Mouse (Mus musculus): Measurements from ENCODE around the gene Trpm7. TPM values are rescaled to one million over a fixed set of nuclear protein-coding genes. Genes with fewer than 3 reads are reported as not detected.

Gene Trpm7
- polyA plus RNA-seq, 1 experiment from 2014 or later = 40.5 TPM

DNA sequence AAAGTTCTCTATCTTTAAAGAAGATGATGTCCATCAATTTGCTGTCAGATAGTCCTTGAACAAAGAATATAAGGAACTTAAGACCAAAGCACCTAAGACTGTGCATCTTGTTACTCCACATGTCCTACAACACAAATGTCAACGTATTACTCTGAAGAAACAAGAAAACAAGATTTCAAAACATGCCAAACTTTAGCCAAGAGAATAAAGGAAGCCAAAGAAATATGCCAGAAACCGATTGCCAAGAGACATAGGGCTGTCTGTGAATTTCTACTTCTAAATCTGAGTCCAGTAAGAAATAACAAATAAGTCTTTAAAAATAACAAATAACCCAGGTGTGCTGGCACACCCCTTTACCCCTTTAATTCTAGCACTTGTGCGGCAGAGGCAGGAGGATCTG is 11.0 kb downstream of the Trpm7 start:
- Histone ChIP-seq H3K9me3 (replicated peaks; ENCODE audit: control insufficient read depth, low read length) (no peaks in the 10 kb centered on the region), H3K4me3 (replicated peaks; ENCODE audit: low read length) (no peak overlapping the region), H3K4me2 (ENCODE audit: low read depth, low read length) (no peak overlapping the region), H3K27me3 (ENCODE audit: control insufficient read depth, insufficient read depth, low read length) (no peaks in the 10 kb centered on the region), H3K36me3 (ENCODE audit: control insufficient read depth, insufficient read depth, low read length) (no peaks in the 10 kb centered on the region), H3K4me1 (ENCODE audit: control insufficient read depth, insufficient read depth, low read length) (no peaks in the 10 kb centered on the region), H3K9ac (ENCODE audit: low read length) (no peak overlapping the region), H3K27ac (ENCODE audit: low read length) (no peak overlapping the region)
- ATAC-seq (ENCODE audit: insufficient read depth, low FRiP score) = no peak
- WGBS = 87% methylated on average over 3 of the region's 3 CpGs

DNA sequence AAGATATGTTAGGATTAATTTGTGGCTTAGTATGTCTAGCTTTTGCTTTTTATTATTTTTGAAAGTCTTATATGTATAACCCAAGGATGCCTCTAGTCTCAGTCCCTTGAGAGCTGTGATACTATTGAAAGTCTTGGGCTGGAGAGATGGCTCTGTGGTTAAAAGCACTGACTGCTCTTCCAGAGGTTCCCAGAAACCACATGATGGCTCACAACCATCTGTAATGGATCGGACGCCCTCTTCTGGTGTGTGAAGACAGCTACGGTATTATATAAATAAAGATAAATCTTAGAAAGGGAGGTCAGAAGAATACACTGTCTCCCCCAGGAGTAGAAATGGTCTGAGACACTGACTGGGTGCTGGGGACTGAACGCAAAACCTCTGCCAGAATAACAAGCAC is 31.3 kb downstream of the Trpm7 start:
- no peak overlapping the region for H3K9ac ChIP-seq (ENCODE audit: low read length)
- no peaks in the 10 kb centered on the region for H3K4me1 ChIP-seq (ENCODE audit: control insufficient read depth, insufficient read depth, low read length)
- H3K27me3 ChIP-seq (ENCODE audit: control insufficient read depth, insufficient read depth, low read length) = no peaks in the 10 kb centered on the region
- no peaks in the 10 kb centered on the region for H3K9me3 ChIP-seq (replicated peaks; ENCODE audit: control insufficient read depth, low read length)
- no peak overlapping the region for H3K4me3 ChIP-seq (replicated peaks; ENCODE audit: low read length)
- H3K36me3 ChIP-seq (ENCODE audit: control insufficient read depth, insufficient read depth, low read length) = 0 out of 2 replicates have a peak, but pooled peaks cover 2% of the 10 kb centered on the region
- no peak overlapping the region for H3K4me2 ChIP-seq (ENCODE audit: low read depth, low read length)
- no peak overlapping the region for H3K27ac ChIP-seq (ENCODE audit: low read length)
- WGBS = 84% methylated on average over 4 of the region's 4 CpGs
- ATAC-seq (ENCODE audit: insufficient read depth, low FRiP score) = no peak

DNA sequence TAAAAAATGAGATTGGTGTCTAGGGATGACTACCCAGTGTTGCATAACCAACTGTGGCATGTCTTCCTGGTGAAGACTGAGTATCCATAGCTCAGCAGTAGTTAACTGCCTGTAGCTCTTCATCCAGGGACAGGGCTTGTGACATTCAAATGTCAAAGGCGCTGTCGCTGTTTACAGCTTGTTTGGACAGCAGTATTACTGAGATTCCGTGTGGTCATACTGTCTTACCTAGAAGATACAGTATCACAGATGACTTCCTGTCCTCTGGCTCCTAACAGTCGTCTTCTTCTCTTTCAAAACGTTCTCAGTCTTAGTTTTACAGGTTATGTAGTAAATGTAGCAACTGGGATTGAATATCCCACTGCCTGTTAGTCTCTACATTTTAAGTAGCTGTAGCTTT is 37.2 kb downstream of the Trpm7 start:
- Histone ChIP-seq H3K4me3 (replicated peaks; ENCODE audit: low read length) (no peak overlapping the region), H3K4me2 (ENCODE audit: low read depth, low read length) (no peak overlapping the region), H3K4me1 (ENCODE audit: control insufficient read depth, insufficient read depth, low read length) (no peaks in the 10 kb centered on the region), H3K9ac (ENCODE audit: low read length) (no peak overlapping the region), H3K9me3 (replicated peaks; ENCODE audit: control insufficient read depth, low read length) (no peaks in the 10 kb centered on the region), H3K27ac (ENCODE audit: low read length) (no peak overlapping the region), H3K36me3 (ENCODE audit: control insufficient read depth, insufficient read depth, low read length) (peaks cover 6% of the 10 kb centered on the region; the same call in 1 of the 2 replicates), H3K27me3 (ENCODE audit: control insufficient read depth, insufficient read depth, low read length) (no peaks in the 10 kb centered on the region)
- ATAC-seq (ENCODE audit: insufficient read depth, low FRiP score) = no peak
- WGBS = 89% methylated on average over 5 of the region's 5 CpGs

- Histone ChIP-seq H3K9ac (ENCODE audit: low read length) (no peak overlapping the region), H3K36me3 (ENCODE audit: control insufficient read depth, insufficient read depth, low read length) (peaks cover 7% of the 10 kb centered on the region; the same call in 1 of the 2 replicates), H3K27ac (ENCODE audit: low read length) (no peak overlapping the region), H3K4me3 (replicated peaks; ENCODE audit: low read length) (no peak overlapping the region), H3K9me3 (replicated peaks; ENCODE audit: control insufficient read depth, low read length) (no peaks in the 10 kb centered on the region), H3K27me3 (ENCODE audit: control insufficient read depth, insufficient read depth, low read length) (no peaks in the 10 kb centered on the region), H3K4me2 (ENCODE audit: low read depth, low read length) (no peak overlapping the region), H3K4me1 (ENCODE audit: control insufficient read depth, insufficient read depth, low read length) (no peaks in the 10 kb centered on the region)
- no peak for ATAC-seq (ENCODE audit: insufficient read depth, low FRiP score)
- 80% methylated on average over 2 of the region's 2 CpGs for WGBS
These were observed 58.6 kb downstream of the Trpm7 start for GRCm38 (mm10) chr2:126817414-126817813.

DNA sequence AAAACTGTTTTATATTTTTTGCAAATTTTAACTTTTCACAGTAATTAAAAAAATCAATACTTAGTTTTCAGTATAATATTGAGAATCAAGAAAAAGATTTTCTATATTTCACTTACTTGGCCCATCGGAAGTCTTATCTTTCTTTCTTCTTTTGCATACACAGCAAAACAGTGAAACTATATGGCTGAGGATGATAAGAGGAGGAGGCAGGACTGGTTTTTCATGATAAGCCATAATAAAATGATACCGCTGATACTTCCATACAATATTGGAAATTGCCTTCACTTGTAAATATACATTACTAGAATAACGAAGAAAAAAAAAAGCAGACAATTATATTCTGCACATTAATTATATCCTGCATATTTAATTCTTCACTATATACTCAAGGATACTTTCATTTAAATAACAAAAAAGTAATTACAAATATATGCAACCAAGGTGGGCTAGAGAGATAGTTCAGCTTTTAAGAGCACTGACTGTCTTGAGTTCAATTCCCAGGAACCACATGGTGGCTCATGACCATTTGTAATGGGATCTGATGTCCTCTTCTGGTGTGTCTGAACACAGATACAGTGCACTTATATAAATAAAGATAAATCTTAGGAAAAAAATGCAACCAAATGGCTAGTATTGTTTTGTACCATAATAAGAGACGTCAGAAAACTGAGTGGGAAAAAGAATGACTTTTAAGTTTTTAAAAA is 59.2 kb downstream of the Trpm7 start:
- Histone ChIP-seq H3K27ac (ENCODE audit: low read length) (no peak overlapping the region), H3K4me1 (ENCODE audit: control insufficient read depth, insufficient read depth, low read length) (no peaks in the 10 kb centered on the region), H3K9me3 (replicated peaks; ENCODE audit: control insufficient read depth, low read length) (no peaks in the 10 kb centered on the region), H3K9ac (ENCODE audit: low read length) (no peak overlapping the region), H3K36me3 (ENCODE audit: control insufficient read depth, insufficient read depth, low read length) (peaks cover 9% of the 10 kb centered on the region), H3K4me2 (ENCODE audit: low read depth, low read length) (no peak overlapping the region), H3K4me3 (replicated peaks; ENCODE audit: low read length) (no peak overlapping the region), H3K27me3 (ENCODE audit: control insufficient read depth, insufficient read depth, low read length) (no peaks in the 10 kb centered on the region)
- WGBS = 85% methylated on average over 4 of the region's 4 CpGs
- no peak for ATAC-seq (ENCODE audit: insufficient read depth, low FRiP score)

GRCm38 (mm10) chr2:126815822-126816221 is 60.2 kb downstream of the Trpm7 start:
- H3K4me2 ChIP-seq (ENCODE audit: low read depth, low read length) = no peak overlapping the region
- no peaks in the 10 kb centered on the region for H3K9me3 ChIP-seq (replicated peaks; ENCODE audit: control insufficient read depth, low read length)
- H3K4me3 ChIP-seq (replicated peaks; ENCODE audit: low read length) = no peak overlapping the region
- H3K36me3 ChIP-seq (ENCODE audit: control insufficient read depth, insufficient read depth, low read length) = peaks cover 12% of the 10 kb centered on the region
- no peak overlapping the region for H3K9ac ChIP-seq (ENCODE audit: low read length)
- no peaks in the 10 kb centered on the region for H3K4me1 ChIP-seq (ENCODE audit: control insufficient read depth, insufficient read depth, low read length)
- 27% methylated on average over 1 of the region's 1 CpGs for WGBS
- no peaks in the 10 kb centered on the region for H3K27me3 ChIP-seq (ENCODE audit: control insufficient read depth, insufficient read depth, low read length)
- ATAC-seq (ENCODE audit: insufficient read depth, low FRiP score) = no peak
- no peak overlapping the region for H3K27ac ChIP-seq (ENCODE audit: low read length)

DNA sequence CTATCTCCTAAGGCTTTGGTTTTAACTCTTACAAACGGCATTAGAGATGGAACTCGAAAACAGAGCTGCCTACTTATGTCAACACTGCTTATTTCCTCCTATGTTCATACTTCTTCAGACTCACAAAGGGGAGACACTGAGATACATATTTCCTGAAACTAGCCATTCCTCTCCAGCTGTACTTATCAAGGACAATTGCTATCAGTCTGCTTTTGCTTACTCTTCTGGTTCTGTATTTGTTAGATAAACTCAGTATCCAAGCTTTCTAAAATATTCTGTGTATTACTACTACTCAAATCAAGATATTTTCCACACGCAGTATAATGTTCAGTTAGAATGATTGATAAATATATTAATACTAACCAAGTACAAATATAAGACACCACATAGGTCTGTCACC is 74.0 kb downstream of the Trpm7 start:
- 87% methylated on average over 3 of the region's 3 CpGs for WGBS
- no peak overlapping the region for H3K9ac ChIP-seq (ENCODE audit: low read length)
- no peaks in the 10 kb centered on the region for H3K9me3 ChIP-seq (replicated peaks; ENCODE audit: control insufficient read depth, low read length)
- H3K27me3 ChIP-seq (ENCODE audit: control insufficient read depth, insufficient read depth, low read length) = no peaks in the 10 kb centered on the region
- H3K27ac ChIP-seq (ENCODE audit: low read length) = no peak overlapping the region
- no peak for ATAC-seq (ENCODE audit: insufficient read depth, low FRiP score)
- H3K36me3 ChIP-seq (ENCODE audit: control insufficient read depth, insufficient read depth, low read length) = peaks cover 8% of the 10 kb centered on the region; the same call in 1 of the 2 replicates
- no peak overlapping the region for H3K4me2 ChIP-seq (ENCODE audit: low read depth, low read length)
- no peaks in the 10 kb centered on the region for H3K4me1 ChIP-seq (ENCODE audit: control insufficient read depth, insufficient read depth, low read length)
- no peak overlapping the region for H3K4me3 ChIP-seq (replicated peaks; ENCODE audit: low read length)

GRCm38 (mm10) chr2:126798455-126798854 is 77.6 kb downstream of the Trpm7 start:
- H3K4me3 ChIP-seq (replicated peaks; ENCODE audit: low read length) = no peak overlapping the region
- 67% methylated on average over 5 of the region's 5 CpGs for WGBS
- H3K9ac ChIP-seq (ENCODE audit: low read length) = no peak overlapping the region
- H3K27ac ChIP-seq (ENCODE audit: low read length) = no peak overlapping the region
- H3K4me2 ChIP-seq (ENCODE audit: low read depth, low read length) = no peak overlapping the region
- no peaks in the 10 kb centered on the region for H3K27me3 ChIP-seq (ENCODE audit: control insufficient read depth, insufficient read depth, low read length)
- peaks cover 11% of the 10 kb centered on the region for H3K36me3 ChIP-seq (ENCODE audit: control insufficient read depth, insufficient read depth, low read length)
- no peaks in the 10 kb centered on the region for H3K4me1 ChIP-seq (ENCODE audit: control insufficient read depth, insufficient read depth, low read length)
- ATAC-seq (ENCODE audit: insufficient read depth, low FRiP score) = peak; percentile 64; the same call in 1 of the 2 replicates
- no peaks in the 10 kb centered on the region for H3K9me3 ChIP-seq (replicated peaks; ENCODE audit: control insufficient read depth, low read length)

DNA sequence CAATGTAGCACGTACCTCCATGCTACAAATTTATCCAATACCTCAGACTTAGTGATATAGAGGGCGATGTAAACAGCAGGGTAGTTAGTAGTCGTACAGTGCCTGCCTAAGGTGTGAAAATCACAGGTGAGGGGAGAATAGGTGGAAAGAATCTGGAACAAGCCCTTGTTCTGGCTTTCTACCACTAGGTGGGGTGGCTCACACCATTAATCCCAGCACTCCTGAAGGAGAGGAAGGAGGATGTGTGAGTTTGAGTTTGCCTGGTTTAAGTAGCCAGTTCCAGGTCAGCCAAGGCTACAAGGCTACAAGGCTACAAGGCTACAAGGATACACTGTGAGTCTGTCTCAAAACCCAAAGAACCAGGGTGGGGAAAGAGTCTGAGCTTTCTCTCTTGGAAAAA is 80.3 kb downstream of the Trpm7 start:
- 80% methylated on average over 3 of the region's 3 CpGs for WGBS
- no peak overlapping the region for H3K9ac ChIP-seq (ENCODE audit: low read length)

More for the DNA sequence above, 80.3 kb downstream of the Trpm7 start:
- Histone ChIP-seq H3K4me2 (ENCODE audit: low read depth, low read length) (no peak overlapping the region), H3K27ac (ENCODE audit: low read length) (no peak overlapping the region), H3K4me3 (replicated peaks; ENCODE audit: low read length) (no peak overlapping the region), H3K36me3 (ENCODE audit: control insufficient read depth, insufficient read depth, low read length) (peaks cover 10% of the 10 kb centered on the region), H3K27me3 (ENCODE audit: control insufficient read depth, insufficient read depth, low read length) (no peaks in the 10 kb centered on the region), H3K4me1 (ENCODE audit: control insufficient read depth, insufficient read depth, low read length) (no peaks in the 10 kb centered on the region), H3K9me3 (replicated peaks; ENCODE audit: control insufficient read depth, low read length) (no peaks in the 10 kb centered on the region)
- no peak for ATAC-seq (ENCODE audit: insufficient read depth, low FRiP score)

Data from stomach, embryonic 16.5 days (tissue).